Mouse (Mus musculus): ENCODE results near the gene Rtbdn.

DNA sequence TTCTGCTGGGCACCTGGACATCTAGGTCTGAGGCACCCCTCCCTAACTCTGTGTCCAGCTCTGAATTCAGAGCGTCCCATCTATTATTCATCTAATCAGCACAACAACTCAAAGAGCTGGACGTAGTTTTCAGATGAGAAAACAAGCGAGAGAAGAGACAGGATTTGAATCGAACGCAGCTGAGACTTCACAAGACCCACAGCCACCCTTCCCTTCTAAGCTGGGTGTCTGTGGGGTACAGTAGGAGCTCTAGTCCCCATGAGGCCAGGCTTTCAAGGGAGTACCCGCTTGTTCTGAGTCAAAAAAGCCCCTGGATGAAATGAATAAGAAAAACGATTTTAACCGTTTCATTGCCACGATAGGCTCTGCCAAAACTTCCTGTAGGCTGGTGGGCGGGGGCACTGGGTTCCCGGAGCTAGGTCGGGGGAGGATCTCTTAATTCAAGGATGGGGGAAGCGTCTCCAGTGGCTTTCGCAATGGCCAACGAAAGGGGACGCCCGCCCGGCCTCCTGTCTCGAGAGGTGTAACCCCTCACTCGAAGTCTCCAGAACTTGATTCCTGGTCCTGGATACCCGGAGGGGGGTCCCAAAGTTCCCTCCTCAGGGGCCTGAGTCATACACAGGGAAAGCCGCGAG lies 38.4 kb downstream of the Rtbdn start:
- TF ChIP-seq POLR2A (IDR thresholded peaks at IDR 0.05; ENCODE audit: borderline replicate concordance, insufficient read depth, low read length) (no peak), CTCF (IDR thresholded peaks at IDR 0.05; ENCODE audit: borderline replicate concordance, insufficient read depth, low read depth, low read length) (no peak)
